Mouse (Mus musculus) retina, adult 2 months (tissue): ENCODE measurements around the gene Zfp367.

ENCODE experiments used
- DNase-seq: peaks from one replicate; pipeline ENCODE4 v3.0.0-alpha.2; 2012; ENCODE audit warnings: low read depth, low spot score

Gene Zfp367

GRCm38 (mm10) chr13:64153083-64153682 lies at the start of gene Zfp367:
Gene Zfp367, minus strand, starts transcription at chr13:64153202.
- peak; percentile 78 for DNase-seq

- DNase-seq, result no peak
Measured at GRCm38 (mm10) chr13:64200911-64201310, 47.9 kb upstream of the Zfp367 start.

GRCm38 (mm10) chr13:64198310-64198709 lies 45.3 kb upstream of the Zfp367 start:
- no peak for DNase-seq

GRCm38 (mm10) chr13:64197899-64198298 lies 44.9 kb upstream of the Zfp367 start:
- DNase-seq, result no peak

GRCm38 (mm10) chr13:64187065-64187464 lies 34.1 kb upstream of the Zfp367 start:
- no peak for DNase-seq

GRCm38 (mm10) chr13:64186516-64186915 lies 33.5 kb upstream of the Zfp367 start:
- DNase-seq, result no peak

GRCm38 (mm10) chr13:64185586-64185985 lies 32.6 kb upstream of the Zfp367 start:
- DNase-seq, result no peak

GRCm38 (mm10) chr13:64185176-64185575 lies 32.2 kb upstream of the Zfp367 start:
- no peak for DNase-seq

- no peak for DNase-seq
Measured at GRCm38 (mm10) chr13:64184361-64184760, 31.4 kb upstream of the Zfp367 start.

GRCm38 (mm10) chr13:64183583-64183982 lies 30.6 kb upstream of the Zfp367 start:
- DNase-seq, result no peak

GRCm38 (mm10) chr13:64182091-64182490 lies 29.1 kb upstream of the Zfp367 start:
- DNase-seq, result no peak

GRCm38 (mm10) chr13:64180888-64181287 lies 27.9 kb upstream of the Zfp367 start:
- peak; percentile 33 for DNase-seq

GRCm38 (mm10) chr13:64180300-64180699 lies 27.3 kb upstream of the Zfp367 start:
- DNase-seq, result no peak

GRCm38 (mm10) chr13:64178746-64179652 lies 26.0 kb upstream of the Zfp367 start:
- DNase-seq, result no peak

GRCm38 (mm10) chr13:64178000-64178399 lies 25.0 kb upstream of the Zfp367 start:
- no peak for DNase-seq

- DNase-seq, result no peak
Measured at GRCm38 (mm10) chr13:64169746-64170145, 16.7 kb upstream of the Zfp367 start.

GRCm38 (mm10) chr13:64163147-64163715 lies 10.2 kb upstream of the Zfp367 start:
- DNase-seq, result no peak

GRCm38 (mm10) chr13:64162626-64163025 lies 9.6 kb upstream of the Zfp367 start:
- no peak for DNase-seq

GRCm38 (mm10) chr13:64161916-64162611 lies 9.1 kb upstream of the Zfp367 start:
- no peak for DNase-seq

- peak; percentile 95 for DNase-seq
Measured at GRCm38 (mm10) chr13:64161548-64161915, 8.5 kb upstream of the Zfp367 start, which contains the start of gene Habp4. Gene Habp4, plus strand, starts transcription at chr13:64161824.

- no peak for DNase-seq
Measured at GRCm38 (mm10) chr13:64156966-64157365, 4.0 kb upstream of the Zfp367 start.

- DNase-seq, result no peak
Measured at GRCm38 (mm10) chr13:64155171-64155571, 2.2 kb upstream of the Zfp367 start.
